Mouse (Mus musculus) kidney, embryonic 14.5 days (tissue): ENCODE measurements around the gene En1. TPM values are rescaled to one million over a fixed set of nuclear protein-coding genes. Genes with fewer than 3 reads are reported as not detected.

Experiments used
- ATAC-seq: fragments of 200-750 bp; cut with Nextera tagmentation; 2 replicates; pipeline ENCODE4 v1.8.0; 2017; ENCODE audit warnings: moderate number of reproducible peaks, mild to moderate bottlenecking, moderate TSS enrichment, moderate library complexity; ENCODE audit not compliant: low FRiP score, low TSS enrichment
- H3K27ac ChIP-seq: fragments of 300-500 bp; sonication (generic); 2 replicates; pipeline ENCODE4 v1.5.1; 2014; ENCODE audit warnings: low read depth, mild to moderate bottlenecking, low read length, moderate library complexity, mixed read lengths
- H3K27me3 ChIP-seq: fragments of 300-500 bp; sonication (generic); 2 replicates; pipeline ENCODE4 v1.6.1; 2014; ENCODE audit warnings: mild to moderate bottlenecking, low read length; ENCODE audit not compliant: control insufficient read depth, insufficient read depth
- H3K36me3 ChIP-seq: fragments of 300-500 bp; sonication (generic); 2 replicates; pipeline ENCODE4 v1.6.1; 2014; ENCODE audit warnings: low read length, mixed read lengths; ENCODE audit not compliant: control insufficient read depth, insufficient read depth
- H3K4me1 ChIP-seq: fragments of 300-500 bp; sonication (generic); 2 replicates; pipeline ENCODE4 v1.6.1; 2014; ENCODE audit warnings: low read length, mixed read lengths; ENCODE audit not compliant: control insufficient read depth, insufficient read depth
- H3K4me2 ChIP-seq: fragments of 300-500 bp; sonication (generic); replicated peaks from 2 replicates; pipeline ENCODE4 v1.6.1; 2014; ENCODE audit warnings: low read depth, mild to moderate bottlenecking, low read length
- H3K4me3 ChIP-seq: fragments of 300-500 bp; sonication (generic); 2 replicates; pipeline ENCODE4 v1.5.1; 2014; ENCODE audit warnings: mild to moderate bottlenecking, low read length
- H3K9ac ChIP-seq: fragments of 300-500 bp; sonication (generic); 2 replicates; pipeline ENCODE4 v1.6.1; 2014; ENCODE audit warnings: low read depth, mild to moderate bottlenecking, low read length, moderate library complexity
- H3K9me3 ChIP-seq: fragments of 300-500 bp; sonication (generic); 2 replicates; pipeline ENCODE4 v1.6.1; 2016; ENCODE audit warnings: low read length; ENCODE audit not compliant: control insufficient read depth
- WGBS: fragments of 180-500 bp; shearing (Covaris S2); extraction: QIAGEN DNeasy Blood & Tissue Kit; methylation state at CpG from one replicate; pipeline ENCODE4 v1.1.7; 2014; 5-methylcytosine and 5-hydroxymethylcytosine counted together
- polyA plus RNA-seq: library from polyadenylated mRNA; unstranded; fragments of >200 nt; fragmentation: Nextera tagmentation; extraction: Ambion mirVana; gene quantifications from 2 replicates; pipeline ENCODE4 v1.2.1, GENCODE M21; 2014

Gene En1
- polyA plus RNA-seq, 1 experiment from 2014 or later: not detected

- H3K27me3 ChIP-seq: peaks cover 96% of the 10 kb centered on the region
- peaks cover 3% of the 10 kb centered on the region for H3K4me1 ChIP-seq
- no peaks in the 10 kb centered on the region for H3K9me3 ChIP-seq
- H3K9ac ChIP-seq: no peak overlapping the region
- no peak for ATAC-seq
- no peak overlapping the region for H3K4me3 ChIP-seq
- WGBS: 1% methylated on average over 16 of the region's 16 CpGs
- no peak overlapping the region for H3K4me2 ChIP-seq
- no peaks in the 10 kb centered on the region for H3K36me3 ChIP-seq
- H3K27ac ChIP-seq: no peak overlapping the region
Observed at GRCm38 (mm10) chr1:120598196-120598940, 3.9 kb upstream of the En1 start.

GRCm38 (mm10) chr1:120599321-120600148, 2.7 kb upstream of the En1 start:
- H3K9me3 ChIP-seq: no peaks in the 10 kb centered on the region
- WGBS: under 1% methylated on average over 25 of the region's 25 CpGs
- no peak overlapping the region for H3K27ac ChIP-seq
- H3K4me2 ChIP-seq: no peak overlapping the region
- H3K4me3 ChIP-seq: no peak overlapping the region
- no peaks in the 10 kb centered on the region for H3K36me3 ChIP-seq
- H3K4me1 ChIP-seq: peaks cover 5% of the 10 kb centered on the region
- no peak for ATAC-seq
- H3K9ac ChIP-seq: no peak overlapping the region
- peaks cover 96% of the 10 kb centered on the region for H3K27me3 ChIP-seq

GRCm38 (mm10) chr1:120600149-120600445, 2.1 kb upstream of the En1 start:
- Histone ChIP-seq H3K4me1 (peaks cover 5% of the 10 kb centered on the region), H3K4me3 (no peak overlapping the region), H3K4me2 (no peak overlapping the region), H3K9ac (no peak overlapping the region), H3K9me3 (no peaks in the 10 kb centered on the region), H3K36me3 (no peaks in the 10 kb centered on the region), H3K27me3 (peaks cover 96% of the 10 kb centered on the region), H3K27ac (no peak overlapping the region)
- ATAC-seq: no peak
- under 1% methylated on average over 25 of the region's 25 CpGs for WGBS

GRCm38 (mm10) chr1:120600516-120601252, 1.5 kb upstream of the En1 start:
- Histone ChIP-seq H3K4me1 (peaks cover 5% of the 10 kb centered on the region), H3K9ac (no peak overlapping the region), H3K27ac (no peak overlapping the region), H3K4me2 (no peak overlapping the region), H3K27me3 (peaks cover 96% of the 10 kb centered on the region), H3K4me3 (no peak overlapping the region), H3K9me3 (no peaks in the 10 kb centered on the region), H3K36me3 (no peaks in the 10 kb centered on the region)
- WGBS: 1% methylated on average over 19 of the region's 19 CpGs
- ATAC-seq: no peak

GRCm38 (mm10) chr1:120601253-120601836, 873 bp upstream of the En1 start:
- H3K36me3 ChIP-seq: no peaks in the 10 kb centered on the region
- H3K4me2 ChIP-seq: no peak overlapping the region
- no peak for ATAC-seq
- no peak overlapping the region for H3K9ac ChIP-seq
- no peak overlapping the region for H3K27ac ChIP-seq
- H3K27me3 ChIP-seq: peaks cover 96% of the 10 kb centered on the region
- peaks cover 5% of the 10 kb centered on the region for H3K4me1 ChIP-seq
- WGBS: under 1% methylated on average over 16 of the region's 16 CpGs
- H3K4me3 ChIP-seq: no peak overlapping the region
- H3K9me3 ChIP-seq: no peaks in the 10 kb centered on the region

- Histone ChIP-seq H3K4me3 (peak overlapping the region; percentile 36), H3K27me3 (peaks cover 93% of the 10 kb centered on the region), H3K27ac (no peak overlapping the region), H3K9me3 (no peaks in the 10 kb centered on the region), H3K9ac (peak overlapping the region; percentile 31; the same call in 1 of the 2 replicates), H3K36me3 (no peaks in the 10 kb centered on the region), H3K4me1 (peaks cover 5% of the 10 kb centered on the region), H3K4me2 (peak overlapping the region; percentile 63)
- ATAC-seq: peak; percentile 48
- WGBS: under 1% methylated on average over 80 of the region's 83 CpGs
Observed at GRCm38 (mm10) chr1:120602876-120603655, 848 bp downstream of the En1 start.

GRCm38 (mm10) chr1:120603656-120604051, 1.4 kb downstream of the En1 start:
- peaks cover 93% of the 10 kb centered on the region for H3K27me3 ChIP-seq
- WGBS: under 1% methylated on average over 35 of the region's 35 CpGs
- peak overlapping the region; percentile 36 for H3K4me3 ChIP-seq
- peak overlapping the region; percentile 63 for H3K4me2 ChIP-seq
- no peak overlapping the region for H3K27ac ChIP-seq
- peaks cover 5% of the 10 kb centered on the region for H3K4me1 ChIP-seq
- H3K9me3 ChIP-seq: no peaks in the 10 kb centered on the region
- peak overlapping the region; percentile 31; the same call in 1 of the 2 replicates for H3K9ac ChIP-seq
- no peaks in the 10 kb centered on the region for H3K36me3 ChIP-seq
- ATAC-seq: peak; percentile 55; the same call in 1 of the 2 replicates

GRCm38 (mm10) chr1:120604431-120605142, 2.4 kb downstream of the En1 start:
- H3K4me2 ChIP-seq: no peak overlapping the region
- H3K4me1 ChIP-seq: peaks cover 5% of the 10 kb centered on the region
- H3K9me3 ChIP-seq: no peaks in the 10 kb centered on the region
- peaks cover 93% of the 10 kb centered on the region for H3K27me3 ChIP-seq
- no peak overlapping the region for H3K9ac ChIP-seq
- no peak overlapping the region for H3K4me3 ChIP-seq
- ATAC-seq: no peak
- WGBS: under 1% methylated on average over 30 of the region's 30 CpGs
- no peak overlapping the region for H3K27ac ChIP-seq
- no peaks in the 10 kb centered on the region for H3K36me3 ChIP-seq
